In the genomic region with DNA sequence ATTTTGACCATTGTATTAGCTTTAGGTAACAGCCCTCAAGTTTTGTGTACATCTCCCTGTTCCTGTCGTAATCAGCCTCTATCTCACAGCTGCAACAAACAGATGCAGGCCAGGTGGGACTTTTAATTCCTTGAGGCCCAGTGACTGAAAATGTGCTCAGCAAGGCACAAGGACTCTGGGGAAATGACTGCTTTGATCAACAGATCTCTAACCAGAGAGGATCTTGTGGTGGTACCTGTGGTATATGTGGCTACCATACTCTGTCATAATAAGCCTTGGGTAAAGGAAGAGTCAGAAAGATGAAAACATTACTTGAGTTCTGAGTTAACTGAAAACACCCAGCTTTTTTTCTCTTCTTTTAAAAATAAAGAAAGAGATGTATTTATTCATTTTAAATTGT, we compare ENCODE assay signal across 17 mouse cellular contexts. TPM values are rescaled to one million over a fixed set of nuclear protein-coding genes. Genes with fewer than 3 reads are reported as not detected.
"Had no signal": no experiment of that assay in that cellular context is flagged by ENCODE, and none has a peak within 500 bp of the region (broad histone marks: within the 10 kb centered on the region; RNA-seq: fewer than 3 reads in every experiment).

No protein-coding gene starts in this region.

- ATAC-seq: liver, embryonic 12.5 days; midbrain, embryonic 16.5 days had no signal

- DNase-seq: kidney, adult 18-20 months; kidney, postnatal 10 days; lung, embryonic 14.5 days; lung, postnatal 10 days; right cerebral cortex, postnatal 14 days had no signal

- H3K4me1 ChIP-seq: liver, embryonic 12.5 days had no signal

- H3K36me3 ChIP-seq: limb, embryonic 15.5 days; liver, embryonic 12.5 days had no signal

- H3K27ac ChIP-seq: left cerebral cortex, adult 2 months; limb, embryonic 15.5 days; liver, embryonic 12.5 days; macrophage; stomach, postnatal 0 days had no signal

- H3K4me3 ChIP-seq: left cerebral cortex, adult 2 months; limb, embryonic 15.5 days; liver, embryonic 12.5 days; megakaryocyte, embryonic 14.5 days had no signal

RNA-seq across cellular contexts. Expression of a gene that starts 25.3 kb away (rescaled TPM):
- total RNA-seq: layer of hippocampus, adult 8-10 months; layer of hippocampus, postnatal 14 days; left cerebral cortex, adult 2 months; left cerebral cortex, postnatal 14 days had no signal
- polyA plus RNA-seq: large intestine, adult 2 months; macrophage; spleen, adult 2 months had no signal
